In the genomic region with DNA sequence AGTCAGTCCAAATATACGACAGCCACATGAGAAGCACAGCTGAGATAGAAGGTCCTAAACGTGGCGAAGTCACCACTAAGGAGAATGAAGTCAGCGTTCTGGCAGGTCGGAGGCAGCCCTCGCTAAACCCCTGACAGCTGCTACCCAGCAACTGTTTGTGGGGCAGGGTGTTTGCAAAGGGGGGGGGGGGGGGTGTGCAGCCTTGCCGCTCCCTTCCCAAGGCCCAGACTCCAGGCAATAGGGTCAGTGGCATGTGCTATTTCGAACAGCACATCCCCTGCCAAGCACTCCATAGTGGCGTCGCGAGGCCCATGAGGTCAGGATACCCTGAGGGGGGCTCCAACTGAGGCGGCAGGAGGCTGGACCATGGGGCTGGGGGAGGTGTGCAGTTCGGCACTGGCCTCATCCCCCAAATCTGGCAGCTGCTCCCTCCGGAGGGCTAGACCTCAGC, we compare ENCODE assay signal across 9 mouse cellular contexts. TPM values are rescaled to one million over a fixed set of nuclear protein-coding genes. Genes with fewer than 3 reads are reported as not detected.
DNase-seq lines count a peak whose midpoint lies in the region; ATAC-seq and TF ChIP-seq lines count a peak whose summit lies in the region.
"Had no signal": no experiment of that assay in that cellular context is flagged by ENCODE, and none has a peak within 500 bp of the region (broad histone marks: within the 10 kb centered on the region; RNA-seq: fewer than 3 reads in every experiment).

No protein-coding gene starts in this region.

- no peaks in the 10 kb centered on the region; the same call in 1 of the 2 replicates for H3K9me3 ChIP-seq in intestine, postnatal 0 days (ENCODE audit: control insufficient read depth)

- no peaks in the 10 kb centered on the region; the same call in 1 of the 2 replicates for H3K36me3 ChIP-seq in intestine, postnatal 0 days (ENCODE audit: control insufficient read depth, insufficient read depth)

- peak overlapping the region; percentile 89 for H3K4me3 ChIP-seq in cerebellum, adult 2 months (replicated peaks; ENCODE audit: insufficient read depth, low read depth, low read length)
- H3K4me3 ChIP-seq in intestine, postnatal 0 days (ENCODE audit: low read depth, low read length): peak overlapping the region; percentile 56

- peaks cover 27% of the 10 kb centered on the region for H3K4me1 ChIP-seq in cerebellum, adult 2 months (ENCODE audit: control insufficient read depth, insufficient read depth, low read length)
- H3K4me1 ChIP-seq in intestine, postnatal 0 days (replicated peaks; ENCODE audit: control insufficient read depth, insufficient read depth, low read length): peaks cover 7% of the 10 kb centered on the region; the same call in 1 of the 2 replicates

- no peak for DNase-seq in cerebellum, adult 2 months
- DNase-seq in cerebellum, adult 9-10 months: no peak
- DNase-seq in urinary bladder, adult 2 months (ENCODE audit: low spot score): peak; percentile 32
- no peak for DNase-seq in urinary bladder, adult 18-20 months (ENCODE audit: low spot score in 2 of 2)
- peak; percentile 90 for DNase-seq in skeletal muscle tissue, adult 2 months (ENCODE audit: low read depth, low spot score)
- DNase-seq in adrenal gland, postnatal 36 days: no peak
- DNase-seq in adrenal gland, postnatal 4 days (ENCODE audit: low spot score in 2 of 2): no peak

- peak overlapping the region; percentile 74 for H3K27ac ChIP-seq in cerebellum, adult 2 months (ENCODE audit: insufficient read depth, low read length)
- H3K27ac ChIP-seq in intestine, postnatal 0 days (ENCODE audit: low read depth, low read length): 0 out of 2 replicates have a peak overlapping the region, but pooled peaks have one; percentile 75

- TF ChIP-seq POLR2A in cerebellum, adult 2 months (IDR thresholded peaks at IDR 0.05; ENCODE audit: borderline replicate concordance, insufficient read depth, low read length): no peak

- no peak for TF ChIP-seq CTCF in cerebellum, adult 2 months (IDR thresholded peaks at IDR 0.05; ENCODE audit: borderline replicate concordance, insufficient read depth, low read depth, low read length)
- TF ChIP-seq CTCF in intestine, postnatal 0 days (IDR thresholded peaks at IDR 0.05; ENCODE audit: low read depth): no peak

- ATAC-seq in intestine, postnatal 0 days: peak; percentile 14; the same call in 1 of the 2 replicates

- 0% methylated on average over 14 of the region's 14 CpGs for WGBS in cerebellum, adult 2 months
- WGBS in intestine, postnatal 0 days: 4% methylated on average over 14 of the region's 14 CpGs

- H3K9ac ChIP-seq in intestine, postnatal 0 days (ENCODE audit: low read depth, low read length): peak overlapping the region; percentile 53

- no peaks in the 10 kb centered on the region for H3K27me3 ChIP-seq in cerebellum, adult 2 months (ENCODE audit: control insufficient read depth, insufficient read depth, low read length)
- no peaks in the 10 kb centered on the region for H3K27me3 ChIP-seq in intestine, postnatal 0 days (replicated peaks; ENCODE audit: control insufficient read depth, insufficient read depth, low read length)

- H3K4me2 ChIP-seq in intestine, postnatal 0 days (replicated peaks; ENCODE audit: low read depth): peak overlapping the region; percentile 90

RNA-seq across cellular contexts. Expression of a gene that starts 0.8 kb away (rescaled TPM):
- 109 and 115 TPM in 2 replicates for polyA plus RNA-seq in cerebellum, adult 2 months (2012; rRNA removed)
- polyA plus RNA-seq in urinary bladder, adult 2 months (2012; rRNA removed): 132 and 133 TPM in 2 replicates
- polyA plus RNA-seq in intestine, postnatal 0 days (2015; fragmentation: Nextera tagmentation; extraction: Ambion mirVana): 35.8 and 36.2 TPM in 2 replicates
- total RNA-seq in adrenal gland, postnatal 36 days (2021): 100 to 1,000 TPM; 132 to 167 TPM
- 10 to 100 TPM; 91.3 to 93.3 TPM for total RNA-seq in adrenal gland, postnatal 4 days (2021)

RNA-seq across cellular contexts. Expression of a gene that starts 11.3 kb away (rescaled TPM):
- 350 and 389 TPM in 2 replicates for polyA plus RNA-seq in cerebellum, adult 2 months (2012; rRNA removed)
- polyA plus RNA-seq in urinary bladder, adult 2 months (2012; rRNA removed): 14.7 and 16.5 TPM in 2 replicates
- 7.1 and 7.5 TPM in 2 replicates for polyA plus RNA-seq in intestine, postnatal 0 days (2015; fragmentation: Nextera tagmentation; extraction: Ambion mirVana)
- total RNA-seq in adrenal gland, postnatal 36 days (2021): 10 to 100 TPM; 34.5 to 36.1 TPM
- total RNA-seq in adrenal gland, postnatal 4 days (2021): 10 to 100 TPM; 40.7 to 48.1 TPM

RNA-seq across cellular contexts. Expression of a gene that starts 14.0 kb away (rescaled TPM):
- polyA plus RNA-seq in cerebellum, adult 2 months (2012; rRNA removed): 278 and 288 TPM in 2 replicates
- polyA plus RNA-seq in urinary bladder, adult 2 months (2012; rRNA removed): 102 and 133 TPM in 2 replicates
- polyA plus RNA-seq in intestine, postnatal 0 days (2015; fragmentation: Nextera tagmentation; extraction: Ambion mirVana): 20.3 and 24.6 TPM in 2 replicates
- 100 to 1,000 TPM; 122 to 188 TPM for total RNA-seq in adrenal gland, postnatal 36 days (2021)
- 100 to 1,000 TPM; 253 to 266 TPM for total RNA-seq in adrenal gland, postnatal 4 days (2021)

RNA-seq across cellular contexts. Expression of a gene that starts 39.4 kb away (rescaled TPM):
- polyA plus RNA-seq in cerebellum, adult 2 months (2012; rRNA removed): 0.05 TPM in 1 of 2 replicates, not detected in the other
- 0.56 and 1.4 TPM in 2 replicates for polyA plus RNA-seq in urinary bladder, adult 2 months (2012; rRNA removed)
- polyA plus RNA-seq in intestine, postnatal 0 days (2015; fragmentation: Nextera tagmentation; extraction: Ambion mirVana): not detected in 2 replicates
- not detected for total RNA-seq in adrenal gland, postnatal 36 days (2021)
- not detected for total RNA-seq in adrenal gland, postnatal 4 days (2021)
- total RNA-seq: hematopoietic stem cell, adult 5-6 weeks had no signal

RNA-seq across cellular contexts. Expression of a gene that starts 41.5 kb away (rescaled TPM):
- polyA plus RNA-seq in cerebellum, adult 2 months (2012; rRNA removed): 0.51 and 0.62 TPM in 2 replicates
- 0.99 and 1.7 TPM in 2 replicates for polyA plus RNA-seq in urinary bladder, adult 2 months (2012; rRNA removed)
- polyA plus RNA-seq in intestine, postnatal 0 days (2015; fragmentation: Nextera tagmentation; extraction: Ambion mirVana): 0.93 and 0.94 TPM in 2 replicates
- 1 to 10 TPM; 3.2 to 4.0 TPM for total RNA-seq in adrenal gland, postnatal 36 days (2021)
- total RNA-seq in adrenal gland, postnatal 4 days (2021): 1 to 10 TPM; 3.5 to 3.8 TPM

Comparison
In these comparisons a context has a peak if more than half of its experiments do, and no peak if none do; other contexts are left out.
1. DNase-seq: peak in urinary bladder, adult 2 months (single experiment) and skeletal muscle tissue, adult 2 months (single experiment); none in cerebellum, adult 2 months (0 of 2), cerebellum, adult 9-10 months (single experiment), urinary bladder, adult 18-20 months (0 of 2), adrenal gland, postnatal 36 days (0 of 2) and adrenal gland, postnatal 4 days (0 of 2).
2. RNA of a gene that starts 11.3 kb away (polyA plus RNA-seq): 350 to 389 TPM in cerebellum, adult 2 months; 14.7 to 16.5 TPM in urinary bladder, adult 2 months and 7.1 to 7.5 TPM in intestine, postnatal 0 days; every median in the first group is over 10 times any median in the second.